Mouse (Mus musculus): ENCODE measurements around the gene Cdc42ep3. TPM values are rescaled to one million over a fixed set of nuclear protein-coding genes. Genes with fewer than 3 reads are reported as not detected.

The Cdc42ep3 gene
- total RNA-seq, 1 experiment: 13.7 TPM

DNA sequence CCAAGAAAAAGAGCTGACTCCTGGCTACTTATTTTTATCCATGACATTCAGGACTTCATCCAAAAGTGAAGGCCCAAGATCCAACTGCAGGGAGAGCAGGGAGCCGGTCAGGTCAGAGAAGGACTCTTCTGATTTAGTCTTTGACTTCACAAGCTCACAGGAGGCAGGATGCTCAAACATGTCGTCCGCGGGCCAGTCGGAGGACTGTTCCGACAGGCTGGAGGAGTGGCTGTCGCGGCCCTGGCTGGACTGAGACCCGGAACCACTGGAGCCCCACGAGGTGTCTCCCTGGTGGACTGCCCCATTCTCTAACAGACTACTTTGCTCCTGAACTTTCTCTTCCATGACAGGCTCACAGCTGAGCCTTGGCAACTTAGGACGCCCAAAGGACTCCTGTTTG, 20.2 kb downstream of the Cdc42ep3 start:
- no peak overlapping the region for H3K9ac ChIP-seq (ENCODE audit: insufficient read depth, low read depth, low read length, poor library complexity, severe bottlenecking)
- peaks cover 4% of the 10 kb centered on the region; the same call in 1 of the 2 replicates for H3K36me3 ChIP-seq (ENCODE audit: control insufficient read depth, insufficient read depth, low read length, poor library complexity, severe bottlenecking)
- TF ChIP-seq ZC3H11A (IDR thresholded peaks at IDR 0.05; ENCODE audit: borderline replicate concordance, low read depth, low read length) (no peak), MAFK (IDR thresholded peaks at IDR 0.05; ENCODE audit: insufficient read depth, low read depth, low read length) (no peak), CHD2 (IDR thresholded peaks at IDR 0.05; ENCODE audit: low read depth, low read length) (no peak), ZNF384 (IDR thresholded peaks at IDR 0.05; ENCODE audit: low read depth, low read length) (no peak), HCFC1 (IDR thresholded peaks at IDR 0.05; ENCODE audit: borderline replicate concordance, insufficient read depth, low read length) (no peak)
- in situ Hi-C loops (cut with MboI; ENCODE audit: low sequenced_read_pairs in 2 of 2, unreplicated experiment in 2 of 2): no loop called here
- peaks cover 3 to 11% of the 10 kb centered on the region in 2 experiments; a peak in 2 of 4 replicates for H3K4me1 ChIP-seq (ENCODE audit: control insufficient read depth in 2 of 2, insufficient read depth in 2 of 2, low read length in 2 of 2, poor library complexity in 1 of 2)
- H3K9me3 ChIP-seq (ENCODE audit: control insufficient read depth, insufficient read depth, low read depth, low read length): no peaks in the 10 kb centered on the region
- H3K27ac ChIP-seq (ENCODE audit: insufficient read depth, low read depth, low read length, poor library complexity, severe bottlenecking): no peak overlapping the region
- DNase-seq (ENCODE audit: low read depth, low spot score): no peak
- H3K4me3 ChIP-seq (ENCODE audit: insufficient read depth in 1 of 2, low read depth in 1 of 2, low read length in 2 of 2, poor library complexity in 1 of 2, severe bottlenecking in 1 of 2): no peak overlapping the region

DNA sequence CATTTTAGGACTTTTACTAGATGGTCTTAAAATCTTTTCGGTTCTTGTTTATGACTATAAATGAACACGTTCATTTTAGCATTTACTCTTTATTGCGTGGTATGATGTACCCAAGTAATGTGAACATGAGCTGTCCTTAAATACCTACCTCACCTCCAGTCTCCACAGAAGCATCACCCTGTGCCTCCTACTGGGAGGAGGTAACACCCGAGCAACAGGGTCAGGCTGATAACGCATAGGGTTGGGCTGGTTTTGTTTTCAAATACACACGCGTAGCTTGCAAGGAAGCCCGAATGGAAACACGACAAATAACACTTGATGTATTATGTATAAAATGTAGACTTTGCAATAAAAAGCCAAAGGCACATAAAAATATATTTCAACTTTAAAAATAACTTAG, 21.2 kb downstream of the Cdc42ep3 start:
- TF ChIP-seq CHD2 (IDR thresholded peaks at IDR 0.05; ENCODE audit: low read depth, low read length): no peak
- TF ChIP-seq ZNF384 (IDR thresholded peaks at IDR 0.05; ENCODE audit: low read depth, low read length): no peak
- DNase-seq (ENCODE audit: low read depth, low spot score): no peak
- H3K36me3 ChIP-seq (ENCODE audit: control insufficient read depth, insufficient read depth, low read length, poor library complexity, severe bottlenecking): peaks cover 4% of the 10 kb centered on the region; the same call in 1 of the 2 replicates
- in situ Hi-C loops (cut with MboI; ENCODE audit: low sequenced_read_pairs in 2 of 2, unreplicated experiment in 2 of 2): no loop called here
- no peak overlapping the region for H3K27ac ChIP-seq (ENCODE audit: insufficient read depth, low read depth, low read length, poor library complexity, severe bottlenecking)
- no peaks in the 10 kb centered on the region for H3K9me3 ChIP-seq (ENCODE audit: control insufficient read depth, insufficient read depth, low read depth, low read length)
- no peak overlapping the region for H3K9ac ChIP-seq (ENCODE audit: insufficient read depth, low read depth, low read length, poor library complexity, severe bottlenecking)
- H3K4me1 ChIP-seq (ENCODE audit: control insufficient read depth in 2 of 2, insufficient read depth in 2 of 2, low read length in 2 of 2, poor library complexity in 1 of 2): peaks cover 3 to 11% of the 10 kb centered on the region in 2 experiments; a peak in 2 of 4 replicates
- H3K4me3 ChIP-seq (ENCODE audit: insufficient read depth in 1 of 2, low read depth in 1 of 2, low read length in 2 of 2, poor library complexity in 1 of 2, severe bottlenecking in 1 of 2): no peak overlapping the region

- in situ Hi-C loops (cut with MboI; ENCODE audit: low sequenced_read_pairs in 2 of 2, unreplicated experiment in 2 of 2): no loop called here
- no peak for DNase-seq (ENCODE audit: low read depth, low spot score)
- H3K9ac ChIP-seq (ENCODE audit: insufficient read depth, low read depth, low read length, poor library complexity, severe bottlenecking): no peak overlapping the region
Observed at GRCm38 (mm10) chr17:79332864-79333263, 22.0 kb downstream of the Cdc42ep3 start.

DNA sequence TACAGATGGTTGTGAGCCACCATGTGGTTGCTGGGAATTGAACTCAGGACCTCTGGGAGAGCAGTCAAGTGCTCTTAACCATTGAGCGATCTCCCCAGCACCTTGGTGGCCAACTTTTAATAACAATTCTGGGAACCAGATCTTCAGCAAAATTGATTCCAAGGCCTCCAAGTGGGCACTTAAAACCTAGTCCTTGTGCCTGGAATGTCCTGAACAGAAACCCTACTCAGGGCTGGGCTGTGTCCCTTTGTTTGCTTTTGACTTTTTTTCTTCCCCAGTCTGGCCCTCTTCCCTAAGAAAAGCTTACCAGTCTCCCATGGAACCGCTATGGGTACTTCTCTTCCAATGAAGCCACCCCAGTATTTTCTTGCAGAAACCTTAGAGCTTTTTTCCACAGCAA, 24.5 kb downstream of the Cdc42ep3 start:
- H3K9ac ChIP-seq (ENCODE audit: insufficient read depth, low read depth, low read length, poor library complexity, severe bottlenecking): no peak overlapping the region
- H3K4me1 ChIP-seq (ENCODE audit: control insufficient read depth in 2 of 2, insufficient read depth in 2 of 2, low read length in 2 of 2, poor library complexity in 1 of 2): no peaks in the 10 kb centered on the region
- no peak overlapping the region for H3K4me3 ChIP-seq (ENCODE audit: insufficient read depth in 1 of 2, low read depth in 1 of 2, low read length in 2 of 2, poor library complexity in 1 of 2, severe bottlenecking in 1 of 2)
- TF ChIP-seq HCFC1 (IDR thresholded peaks at IDR 0.05; ENCODE audit: borderline replicate concordance, insufficient read depth, low read length): no peak
- no peak for TF ChIP-seq MAFK (IDR thresholded peaks at IDR 0.05; ENCODE audit: insufficient read depth, low read depth, low read length)
- TF ChIP-seq ZC3H11A (IDR thresholded peaks at IDR 0.05; ENCODE audit: borderline replicate concordance, low read depth, low read length): no peak
- TF ChIP-seq ZNF384 (IDR thresholded peaks at IDR 0.05; ENCODE audit: low read depth, low read length): no peak
- TF ChIP-seq CHD2 (IDR thresholded peaks at IDR 0.05; ENCODE audit: low read depth, low read length): no peak
- no peaks in the 10 kb centered on the region for H3K9me3 ChIP-seq (ENCODE audit: control insufficient read depth, insufficient read depth, low read depth, low read length)
- no peak for DNase-seq (ENCODE audit: low read depth, low spot score)
- in situ Hi-C loops (cut with MboI; ENCODE audit: low sequenced_read_pairs in 2 of 2, unreplicated experiment in 2 of 2): no loop called here
- H3K27ac ChIP-seq (ENCODE audit: insufficient read depth, low read depth, low read length, poor library complexity, severe bottlenecking): no peak overlapping the region
- H3K36me3 ChIP-seq (ENCODE audit: control insufficient read depth, insufficient read depth, low read length, poor library complexity, severe bottlenecking): peaks cover 4% of the 10 kb centered on the region; the same call in 1 of the 2 replicates

More at GRCm38 (mm10) chr17:79332864-79333263, 22.0 kb downstream of the Cdc42ep3 start:
- Histone ChIP-seq H3K27ac (ENCODE audit: insufficient read depth, low read depth, low read length, poor library complexity, severe bottlenecking) (no peak overlapping the region), H3K4me1 (ENCODE audit: control insufficient read depth in 2 of 2, insufficient read depth in 2 of 2, low read length in 2 of 2, poor library complexity in 1 of 2) (peaks cover 3 to 8% of the 10 kb centered on the region in 2 experiments; a peak in 2 of 4 replicates), H3K9me3 (ENCODE audit: control insufficient read depth, insufficient read depth, low read depth, low read length) (no peaks in the 10 kb centered on the region), H3K4me3 (ENCODE audit: insufficient read depth in 1 of 2, low read depth in 1 of 2, low read length in 2 of 2, poor library complexity in 1 of 2, severe bottlenecking in 1 of 2) (no peak overlapping the region), H3K36me3 (ENCODE audit: control insufficient read depth, insufficient read depth, low read length, poor library complexity, severe bottlenecking) (peaks cover 4% of the 10 kb centered on the region; the same call in 1 of the 2 replicates)
- TF ChIP-seq HCFC1 (IDR thresholded peaks at IDR 0.05; ENCODE audit: borderline replicate concordance, insufficient read depth, low read length): no peak
- TF ChIP-seq CHD2 (IDR thresholded peaks at IDR 0.05; ENCODE audit: low read depth, low read length): no peak

- in situ Hi-C loops (cut with MboI; ENCODE audit: low sequenced_read_pairs in 2 of 2, unreplicated experiment in 2 of 2): no loop called here
- Histone ChIP-seq H3K4me3 (ENCODE audit: insufficient read depth in 1 of 2, low read depth in 1 of 2, low read length in 2 of 2, poor library complexity in 1 of 2, severe bottlenecking in 1 of 2) (no peak overlapping the region), H3K9me3 (ENCODE audit: control insufficient read depth, insufficient read depth, low read depth, low read length) (no peaks in the 10 kb centered on the region), H3K9ac (ENCODE audit: insufficient read depth, low read depth, low read length, poor library complexity, severe bottlenecking) (no peak overlapping the region), H3K27ac (ENCODE audit: insufficient read depth, low read depth, low read length, poor library complexity, severe bottlenecking) (no peak overlapping the region), H3K4me1 (ENCODE audit: control insufficient read depth in 2 of 2, insufficient read depth in 2 of 2, low read length in 2 of 2, poor library complexity in 1 of 2) (no peaks in the 10 kb centered on the region), H3K36me3 (ENCODE audit: control insufficient read depth, insufficient read depth, low read length, poor library complexity, severe bottlenecking) (no peaks in the 10 kb centered on the region)
- TF ChIP-seq HCFC1 (IDR thresholded peaks at IDR 0.05; ENCODE audit: borderline replicate concordance, insufficient read depth, low read length): no peak
- TF ChIP-seq ZNF384 (IDR thresholded peaks at IDR 0.05; ENCODE audit: low read depth, low read length): no peak
- TF ChIP-seq ZC3H11A (IDR thresholded peaks at IDR 0.05; ENCODE audit: borderline replicate concordance, low read depth, low read length): no peak
- TF ChIP-seq MAFK (IDR thresholded peaks at IDR 0.05; ENCODE audit: insufficient read depth, low read depth, low read length): no peak
- DNase-seq (ENCODE audit: low read depth, low spot score): no peak
Observed at GRCm38 (mm10) chr17:79326868-79327376, 28.0 kb downstream of the Cdc42ep3 start.
